Mouse (Mus musculus) intestine, embryonic 16.5 days (tissue): ENCODE results near the gene Bicc1. TPM values are rescaled to one million over a fixed set of nuclear protein-coding genes. Genes with fewer than 3 reads are reported as not detected.

Experiments
- ATAC-seq: fragments of 200-750 bp; cut with Nextera tagmentation; 2 replicates; pipeline ENCODE4 v1.8.0; 2017; ENCODE audit warnings: moderate TSS enrichment, moderate library complexity
- H3K27ac ChIP-seq: fragments of 300-500 bp; sonication (generic); 2 replicates; pipeline ENCODE4 v1.5.1; 2014; ENCODE audit warnings: mild to moderate bottlenecking, low read length
- H3K27me3 ChIP-seq: fragments of 300-500 bp; sonication (generic); replicated peaks from 2 replicates; pipeline ENCODE4 v1.6.1; 2014; ENCODE audit warnings: low read length, control low read depth, mixed read lengths; ENCODE audit not compliant: control insufficient read depth, insufficient read depth
- H3K36me3 ChIP-seq: fragments of 300-500 bp; sonication (generic); 2 replicates; pipeline ENCODE4 v1.6.1; 2014; ENCODE audit warnings: low read length, control low read depth; ENCODE audit not compliant: control insufficient read depth, insufficient read depth
- H3K4me1 ChIP-seq: fragments of 300-500 bp; sonication (generic); 2 replicates; pipeline ENCODE4 v1.6.1; 2014; ENCODE audit warnings: low read length, control low read depth, mixed read lengths; ENCODE audit not compliant: control insufficient read depth, insufficient read depth
- H3K4me2 ChIP-seq: fragments of 300-500 bp; sonication (generic); 2 replicates; pipeline ENCODE4 v1.6.1; 2014; ENCODE audit warnings: low read depth, low read length, control low read depth
- H3K4me3 ChIP-seq: fragments of 300-500 bp; sonication (generic); 2 replicates; pipeline ENCODE4 v1.5.1; 2014; ENCODE audit warnings: mild to moderate bottlenecking, low read length
- H3K9ac ChIP-seq: fragments of 300-500 bp; sonication (generic); 2 replicates; pipeline ENCODE4 v1.6.1; 2014; ENCODE audit warnings: low read depth, low read length
- H3K9me3 ChIP-seq: fragments of 300-500 bp; sonication (generic); 2 replicates; pipeline ENCODE4 v1.6.1; 2016; ENCODE audit warnings: low read length, control low read depth; ENCODE audit not compliant: control insufficient read depth
- WGBS: fragments of 180-500 bp; shearing (Covaris S2); extraction: QIAGEN DNeasy Blood & Tissue Kit; methylation state at CpG from one replicate; pipeline ENCODE4 v1.1.7; 2014; 5-methylcytosine and 5-hydroxymethylcytosine counted together
- polyA plus RNA-seq: library from polyadenylated mRNA; unstranded; fragments of >200 nt; fragmentation: Nextera tagmentation; extraction: Ambion mirVana; gene quantifications from 2 replicates; pipeline ENCODE4 v1.2.1, GENCODE M21; 2015

The Bicc1 gene
- polyA plus RNA-seq, 1 experiment from 2014 or later = 11.8 TPM

GRCm38 (mm10) chr10:71148951-71149603, 10.4 kb downstream of the Bicc1 start:
- H3K9ac ChIP-seq = no peak overlapping the region
- no peaks in the 10 kb centered on the region for H3K27me3 ChIP-seq
- WGBS = 59% methylated on average over 5 of the region's 5 CpGs
- H3K27ac ChIP-seq = no peak overlapping the region
- H3K4me1 ChIP-seq = no peaks in the 10 kb centered on the region; the same call in 1 of the 2 replicates
- H3K9me3 ChIP-seq = no peaks in the 10 kb centered on the region
- no peak overlapping the region for H3K4me2 ChIP-seq
- no peaks in the 10 kb centered on the region for H3K36me3 ChIP-seq
- no peak overlapping the region for H3K4me3 ChIP-seq
- ATAC-seq = no peak

GRCm38 (mm10) chr10:71148226-71148625, 11.3 kb downstream of the Bicc1 start:
- Histone ChIP-seq H3K36me3 (no peaks in the 10 kb centered on the region), H3K27ac (no peak overlapping the region), H3K4me1 (no peaks in the 10 kb centered on the region; the same call in 1 of the 2 replicates), H3K9ac (no peak overlapping the region), H3K4me2 (no peak overlapping the region), H3K9me3 (no peaks in the 10 kb centered on the region), H3K4me3 (no peak overlapping the region), H3K27me3 (no peaks in the 10 kb centered on the region)
- 87% methylated on average over 9 of the region's 9 CpGs for WGBS
- ATAC-seq = no peak

- 70% methylated on average over 15 of the region's 15 CpGs for WGBS
- Histone ChIP-seq H3K27ac (no peak overlapping the region), H3K4me3 (no peak overlapping the region), H3K36me3 (no peaks in the 10 kb centered on the region), H3K4me1 (no peaks in the 10 kb centered on the region; the same call in 1 of the 2 replicates), H3K27me3 (no peaks in the 10 kb centered on the region), H3K4me2 (no peak overlapping the region), H3K9ac (no peak overlapping the region), H3K9me3 (no peaks in the 10 kb centered on the region)
- no peak for ATAC-seq
These were observed 12.6 kb downstream of the Bicc1 start for GRCm38 (mm10) chr10:71146681-71147615.

GRCm38 (mm10) chr10:71145801-71146200, 13.7 kb downstream of the Bicc1 start:
- Histone ChIP-seq H3K27ac (no peak overlapping the region), H3K4me2 (no peak overlapping the region), H3K4me1 (no peaks in the 10 kb centered on the region; the same call in 1 of the 2 replicates), H3K9ac (no peak overlapping the region), H3K4me3 (no peak overlapping the region), H3K36me3 (no peaks in the 10 kb centered on the region), H3K27me3 (no peaks in the 10 kb centered on the region), H3K9me3 (no peaks in the 10 kb centered on the region)
- WGBS = 65% methylated on average over 11 of the region's 11 CpGs
- no peak for ATAC-seq

GRCm38 (mm10) chr10:71144191-71144590, 15.3 kb downstream of the Bicc1 start:
- no peak overlapping the region for H3K27ac ChIP-seq
- WGBS = 90% methylated on average over 4 of the region's 4 CpGs
- H3K27me3 ChIP-seq = no peaks in the 10 kb centered on the region

GRCm38 (mm10) chr10:71142568-71142967, 16.9 kb downstream of the Bicc1 start:
- no peak for ATAC-seq
- no peak overlapping the region for H3K9ac ChIP-seq

More at GRCm38 (mm10) chr10:71144191-71144590, 15.3 kb downstream of the Bicc1 start:
- no peaks in the 10 kb centered on the region for H3K9me3 ChIP-seq
- ATAC-seq = no peak
- H3K4me2 ChIP-seq = no peak overlapping the region
- no peaks in the 10 kb centered on the region for H3K36me3 ChIP-seq
- H3K4me3 ChIP-seq = no peak overlapping the region
- H3K9ac ChIP-seq = no peak overlapping the region
- H3K4me1 ChIP-seq = no peaks in the 10 kb centered on the region; the same call in 1 of the 2 replicates

GRCm38 (mm10) chr10:71140281-71140845, 19.1 kb downstream of the Bicc1 start:
- Histone ChIP-seq H3K4me1 (peaks cover 5% of the 10 kb centered on the region; the same call in 1 of the 2 replicates), H3K9me3 (no peaks in the 10 kb centered on the region), H3K9ac (no peak overlapping the region), H3K27ac (no peak overlapping the region), H3K36me3 (no peaks in the 10 kb centered on the region), H3K4me2 (no peak overlapping the region), H3K27me3 (no peaks in the 10 kb centered on the region), H3K4me3 (no peak overlapping the region)
- ATAC-seq = no peak
- 80% methylated on average over 6 of the region's 6 CpGs for WGBS

More at GRCm38 (mm10) chr10:71142568-71142967, 16.9 kb downstream of the Bicc1 start:
- Histone ChIP-seq H3K4me1 (no peaks in the 10 kb centered on the region; the same call in 1 of the 2 replicates), H3K4me2 (no peak overlapping the region), H3K9me3 (no peaks in the 10 kb centered on the region), H3K27ac (no peak overlapping the region), H3K27me3 (no peaks in the 10 kb centered on the region), H3K4me3 (no peak overlapping the region), H3K36me3 (no peaks in the 10 kb centered on the region)
- WGBS = 88% methylated on average over 2 of the region's 2 CpGs

GRCm38 (mm10) chr10:71138852-71139197, 20.7 kb downstream of the Bicc1 start:
- WGBS = 81% methylated on average over 2 of the region's 2 CpGs
- no peak for ATAC-seq
- H3K36me3 ChIP-seq = no peaks in the 10 kb centered on the region
- no peak overlapping the region for H3K4me2 ChIP-seq
- H3K4me3 ChIP-seq = no peak overlapping the region
- no peak overlapping the region for H3K9ac ChIP-seq
- no peaks in the 10 kb centered on the region for H3K9me3 ChIP-seq
- peaks cover 5% of the 10 kb centered on the region; the same call in 1 of the 2 replicates for H3K4me1 ChIP-seq
- no peaks in the 10 kb centered on the region for H3K27me3 ChIP-seq
- no peak overlapping the region for H3K27ac ChIP-seq
